In the genomic region with DNA sequence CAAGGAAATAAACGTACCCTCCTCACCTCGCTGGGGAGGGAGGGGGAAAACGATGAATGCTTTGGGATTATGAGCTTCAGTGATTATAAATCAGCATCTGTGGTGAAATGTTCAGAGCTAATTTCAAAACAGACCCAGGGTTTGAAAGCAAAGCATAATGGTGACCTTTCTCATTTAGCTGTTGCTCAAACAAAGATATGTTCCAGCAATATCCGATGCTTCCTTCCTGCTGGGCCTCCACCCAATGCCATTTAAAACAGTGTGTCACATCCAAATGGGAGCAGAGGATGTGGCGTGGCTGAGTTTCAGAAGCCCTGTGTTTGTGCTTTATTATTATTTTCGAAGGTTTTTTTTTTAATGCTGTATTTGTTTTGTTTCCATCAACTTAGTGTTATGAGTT, we compare ENCODE assay signal across 9 mouse cellular contexts. TPM values are rescaled to one million over a fixed set of nuclear protein-coding genes. Genes with fewer than 3 reads are reported as not detected.
A peak's percentile ranks its signal among the peaks of the same experiment; 100 is the strongest.
DNase-seq lines count a peak whose midpoint lies in the region; ATAC-seq lines count a peak whose summit lies in the region.
"Had no signal": no experiment of that assay in that cellular context is flagged by ENCODE, and none has a peak within 500 bp of the region (broad histone marks: within the 10 kb centered on the region; RNA-seq: fewer than 3 reads in every experiment).

No protein-coding gene starts in this region.

- H3K4me1 ChIP-seq in forebrain, embryonic 10.5 days: peaks cover 10% of the 10 kb centered on the region
- no peaks in the 10 kb centered on the region for H3K4me1 ChIP-seq in forebrain, embryonic 13.5 days

- no peak for ATAC-seq in forebrain, embryonic 13.5 days

- no peak for DNase-seq in forebrain, embryonic 10.5 days (ENCODE audit: extremely low spot score, low spot score)
- DNase-seq in adrenal gland, postnatal 36 days: peak; percentile 40 to 57
- DNase-seq in heart, postnatal 10 days: peak; percentile 52
- peak; percentile 32 to 59 for DNase-seq in kidney, postnatal 4 days
- no peak for DNase-seq in cerebellum, adult 11-12 months
- DNase-seq in spleen, postnatal 14 days (ENCODE audit: low spot score in 2 of 2): no peak
- DNase-seq in B cell, adult 2 months: no peak

- no peak overlapping the region for H3K4me2 ChIP-seq in forebrain, embryonic 13.5 days
- H3K4me2 ChIP-seq: embryonic facial prominence, embryonic 12.5 days had no signal

- H3K27me3 ChIP-seq in forebrain, embryonic 10.5 days (ENCODE audit: poor library complexity, severe bottlenecking): no peaks in the 10 kb centered on the region
- H3K27me3 ChIP-seq in forebrain, embryonic 13.5 days: no peaks in the 10 kb centered on the region
- H3K27me3 ChIP-seq: embryonic facial prominence, embryonic 12.5 days had no signal

- no peak overlapping the region for H3K4me3 ChIP-seq in forebrain, embryonic 10.5 days
- H3K4me3 ChIP-seq in forebrain, embryonic 13.5 days: no peak overlapping the region
- H3K4me3 ChIP-seq: embryonic facial prominence, embryonic 12.5 days had no signal

- 81% methylated on average over 6 of the region's 6 CpGs for WGBS in forebrain, embryonic 10.5 days
- WGBS in forebrain, embryonic 13.5 days: 64% methylated on average over 6 of the region's 6 CpGs

- no peaks in the 10 kb centered on the region for H3K36me3 ChIP-seq in forebrain, embryonic 10.5 days (replicated peaks)
- H3K36me3 ChIP-seq in forebrain, embryonic 13.5 days (ENCODE audit: poor library complexity, severe bottlenecking): no peaks in the 10 kb centered on the region
- H3K36me3 ChIP-seq: embryonic facial prominence, embryonic 12.5 days had no signal

- no peak overlapping the region for H3K9ac ChIP-seq in forebrain, embryonic 13.5 days
- H3K9ac ChIP-seq: embryonic facial prominence, embryonic 12.5 days had no signal

- intact Hi-C loops in heart, postnatal 10 days (cut with DNase I): loop anchor here (2.0 kb wide), 2 partner anchors 24 to 38 kb away; partner anchors contain the start of gene Arhgap29

- peak overlapping the region; percentile 65; the same call in 1 of the 2 replicates for H3K27ac ChIP-seq in forebrain, embryonic 10.5 days
- no peak overlapping the region for H3K27ac ChIP-seq in forebrain, embryonic 13.5 days

- H3K9me3 ChIP-seq in forebrain, embryonic 10.5 days: no peaks in the 10 kb centered on the region
- H3K9me3 ChIP-seq in forebrain, embryonic 13.5 days (replicated peaks): no peaks in the 10 kb centered on the region
- H3K9me3 ChIP-seq: embryonic facial prominence, embryonic 12.5 days had no signal

RNA-seq across cellular contexts. Expression of gene Arhgap29, which starts 37.1 kb away (rescaled TPM):
- 33.7 and 35.7 TPM in 2 replicates for polyA plus RNA-seq in forebrain, embryonic 10.5 days (2016; fragmentation: Nextera tagmentation; extraction: Ambion mirVana)
- 9.6 and 11.5 TPM in 2 replicates for polyA plus RNA-seq in forebrain, embryonic 13.5 days (2015; fragmentation: Nextera tagmentation; extraction: Ambion mirVana)
- 10 to 100 TPM; 60.2 to 60.4 TPM for total RNA-seq in adrenal gland, postnatal 36 days (2021)
- 100 to 1,000 TPM in 1 of 2 experiments, 10 to 100 TPM in 1; 93.7 to 109 TPM for total RNA-seq in heart, postnatal 10 days (2021)

Comparison
In these comparisons a context has a peak if more than half of its experiments do, and no peak if none do; other contexts are left out.
1. DNase-seq: peak in adrenal gland, postnatal 36 days (2 of 2), heart, postnatal 10 days (2 of 2) and kidney, postnatal 4 days (2 of 2); none in forebrain, embryonic 10.5 days (single experiment), cerebellum, adult 11-12 months (single experiment), spleen, postnatal 14 days (0 of 2) and B cell, adult 2 months (0 of 2).